Mouse (Mus musculus): ENCODE results near the gene Chn2. TPM values are rescaled to one million over a fixed set of nuclear protein-coding genes. Genes with fewer than 3 reads are reported as not detected.

The Chn2 gene
- polyA plus RNA-seq, 1 experiment = not detected

DNA sequence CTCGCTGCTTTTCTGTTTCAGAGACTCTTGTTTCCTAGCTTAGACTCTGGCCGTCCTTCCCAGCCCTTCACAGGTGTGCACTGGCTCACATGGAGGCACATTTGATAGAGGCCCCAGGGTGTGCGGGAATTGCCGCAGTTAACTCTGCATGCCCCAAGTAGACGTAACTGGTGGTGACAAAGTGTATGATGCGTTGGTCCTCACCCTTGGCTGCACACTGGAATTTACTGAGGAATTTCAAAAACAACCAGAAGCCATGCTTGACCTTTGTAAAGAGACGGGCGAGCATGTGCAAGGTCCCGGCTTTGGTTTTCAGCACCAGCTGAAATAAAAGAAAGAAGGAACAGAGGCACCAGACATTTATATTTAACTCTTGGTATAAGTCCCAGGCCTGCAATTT, 189.1 kb downstream of the Chn2 start:
- TF ChIP-seq GATA1 (IDR thresholded peaks at IDR 0.05; ENCODE audit: low read length) = no peak

- no peak for TF ChIP-seq GATA1 (IDR thresholded peaks at IDR 0.05; ENCODE audit: low read length)
Observed at GRCm38 (mm10) chr6:54228874-54229273, 189.5 kb downstream of the Chn2 start.

DNA sequence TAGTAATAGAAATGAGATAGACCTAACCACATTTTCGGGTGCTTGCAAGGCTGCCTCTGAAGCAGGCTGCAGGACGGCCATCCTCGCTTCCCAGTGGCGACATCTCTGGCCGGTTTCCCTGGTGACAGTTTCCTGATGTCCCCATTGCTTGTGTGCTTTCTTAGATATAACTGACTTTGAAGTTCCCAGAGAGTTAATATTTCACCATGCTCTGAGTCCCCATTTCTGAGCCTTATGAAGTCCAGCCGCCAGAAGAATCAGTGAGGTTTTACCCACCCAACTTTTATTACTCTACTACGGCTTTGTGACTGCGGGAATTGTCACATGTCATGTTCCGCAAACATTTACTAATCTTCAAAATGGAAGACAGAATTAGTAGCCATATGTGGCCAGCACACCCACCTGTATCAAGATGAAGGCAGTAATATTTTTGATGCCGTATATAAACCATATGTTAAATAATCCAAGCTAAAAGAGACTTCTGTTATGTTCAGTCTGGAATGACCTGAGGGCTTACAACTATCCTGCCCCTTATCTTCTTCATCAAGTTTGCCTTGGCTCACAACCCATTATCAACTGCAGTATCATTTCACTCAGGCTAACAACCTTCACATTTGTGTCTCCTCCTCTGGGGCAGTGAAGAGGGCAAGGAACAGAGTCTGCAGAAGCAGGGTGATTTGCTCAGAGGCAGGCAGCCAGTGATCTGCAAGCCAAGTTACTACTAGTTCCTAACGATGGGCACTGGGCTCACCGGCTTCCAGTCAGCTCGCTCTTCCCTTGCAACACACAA, 192.6 kb downstream of the Chn2 start:
- TF ChIP-seq GATA1 (IDR thresholded peaks at IDR 0.05; ENCODE audit: low read length) = no peak

- no peak for TF ChIP-seq GATA1 (IDR thresholded peaks at IDR 0.05; ENCODE audit: low read length)
Observed at GRCm38 (mm10) chr6:54236441-54236840, 197.1 kb downstream of the Chn2 start.

DNA sequence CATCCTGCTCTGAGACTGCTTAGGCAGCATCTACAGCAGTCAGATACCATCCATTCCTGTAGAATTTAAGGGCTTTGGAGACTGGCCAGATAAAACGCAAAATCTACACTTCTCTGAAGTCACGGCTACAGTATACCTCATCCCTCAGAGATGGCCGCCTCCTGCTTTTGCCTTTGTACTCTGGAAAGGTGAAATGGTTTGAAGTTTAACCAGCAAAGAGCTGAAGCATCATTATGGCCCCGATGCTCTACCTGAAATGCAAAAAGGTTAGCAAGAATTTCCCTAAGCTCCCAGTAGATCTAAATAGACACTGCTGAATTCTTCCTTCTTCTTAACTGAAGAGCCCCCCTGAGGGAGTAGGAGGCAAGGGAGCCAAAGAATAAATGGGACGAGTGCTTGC, 202.4 kb downstream of the Chn2 start:
- TF ChIP-seq GATA1 (IDR thresholded peaks at IDR 0.05; ENCODE audit: low read length) = no peak

- TF ChIP-seq GATA1 (IDR thresholded peaks at IDR 0.05; ENCODE audit: low read length) = no peak
Observed at GRCm38 (mm10) chr6:54242286-54242685, 202.9 kb downstream of the Chn2 start.

DNA sequence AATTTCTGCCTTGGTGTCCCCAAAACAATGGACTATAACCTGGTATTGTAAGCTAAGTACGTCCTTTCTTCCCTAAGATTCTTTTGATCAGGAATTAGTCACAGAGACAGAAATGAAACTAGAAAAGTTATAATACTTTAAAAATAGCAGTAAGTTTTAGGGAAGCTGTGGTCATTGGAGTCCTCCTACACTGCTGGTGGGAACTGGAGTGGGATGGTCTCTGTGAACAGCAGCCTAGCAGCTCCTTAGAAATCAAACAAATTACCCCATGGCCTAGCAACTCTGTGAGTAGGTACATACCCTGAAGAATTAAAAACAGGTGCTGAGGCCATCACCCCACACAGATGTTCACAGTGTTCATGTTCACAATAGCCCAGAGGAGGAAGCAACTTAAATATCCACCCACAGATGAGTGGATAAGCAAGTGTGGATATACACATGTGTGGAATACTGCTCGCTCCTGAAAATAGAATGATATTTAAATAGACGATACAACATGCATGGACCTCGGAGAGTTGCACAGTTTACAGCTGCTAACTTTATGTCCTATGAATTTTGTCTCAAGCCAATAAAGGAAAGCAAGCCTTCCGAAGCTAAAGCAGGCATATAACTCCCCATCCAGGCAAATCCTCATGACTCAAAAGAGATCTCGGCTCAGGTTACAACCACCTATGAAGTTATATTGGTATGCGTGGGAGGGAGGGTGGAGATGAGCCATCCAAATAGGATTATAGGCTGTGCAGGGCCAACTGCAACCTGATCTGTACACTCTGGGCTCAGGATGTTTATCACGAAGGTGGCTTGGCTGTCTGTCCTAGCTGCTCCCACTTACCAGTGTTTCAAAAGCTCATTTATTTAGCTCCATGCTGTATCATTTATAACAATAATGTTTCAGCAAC, 209.2 kb downstream of the Chn2 start:
- TF ChIP-seq GATA1 (IDR thresholded peaks at IDR 0.05; ENCODE audit: low read length) = no peak

- TF ChIP-seq GATA1 (IDR thresholded peaks at IDR 0.05; ENCODE audit: low read length) = no peak
Observed at GRCm38 (mm10) chr6:54251401-54252191, 212.2 kb downstream of the Chn2 start.

- TF ChIP-seq GATA1 (IDR thresholded peaks at IDR 0.05; ENCODE audit: low read length) = no peak
Observed at GRCm38 (mm10) chr6:54253206-54253605, 213.9 kb downstream of the Chn2 start.

- TF ChIP-seq GATA1 (IDR thresholded peaks at IDR 0.05; ENCODE audit: low read length) = no peak
Observed at GRCm38 (mm10) chr6:54253881-54254280, 214.5 kb downstream of the Chn2 start.

DNA sequence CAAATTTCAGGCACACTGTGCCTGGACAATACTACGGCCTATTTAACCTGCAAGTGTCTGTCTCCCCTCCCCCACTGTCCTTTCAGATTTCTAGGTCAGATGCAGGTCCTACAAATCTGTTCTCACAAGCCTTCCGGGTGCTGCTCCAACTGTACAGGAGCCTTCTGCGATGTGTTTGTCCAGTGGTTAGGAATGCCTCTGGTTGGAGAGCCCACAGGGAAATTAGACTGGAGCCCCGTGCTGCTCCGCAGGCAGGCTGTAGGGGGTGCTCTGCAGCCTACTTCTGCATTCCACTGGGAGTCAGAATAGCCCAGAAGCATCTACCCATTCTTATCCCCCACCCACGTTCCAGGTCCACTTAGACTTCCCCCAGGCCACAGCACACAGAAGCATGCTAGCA, 215.4 kb downstream of the Chn2 start:
- no peak for TF ChIP-seq GATA1 (IDR thresholded peaks at IDR 0.05; ENCODE audit: low read length)

GRCm38 (mm10) chr6:54255321-54255720, 216.0 kb downstream of the Chn2 start:
- TF ChIP-seq GATA1 (IDR thresholded peaks at IDR 0.05; ENCODE audit: low read length) = no peak

DNA sequence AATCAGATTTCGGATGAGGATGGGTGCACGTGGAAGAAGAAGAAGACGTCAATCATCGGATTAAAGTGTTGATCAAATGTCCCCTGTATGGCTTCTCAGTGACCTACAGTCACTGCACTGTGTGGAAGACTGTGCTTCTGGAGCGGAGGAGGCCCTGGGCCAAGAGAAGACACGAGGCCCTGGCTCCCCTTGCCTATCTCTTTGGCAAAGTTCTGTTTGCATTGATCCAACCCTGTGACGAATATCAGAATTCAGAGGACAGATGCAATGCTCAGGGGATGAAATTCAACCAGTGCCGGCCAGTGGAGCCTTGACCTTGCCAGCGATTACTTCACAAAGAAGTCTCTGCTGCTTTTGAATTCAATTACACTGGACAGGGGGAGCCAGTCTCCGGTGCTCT, 217.0 kb downstream of the Chn2 start:
- no peak for TF ChIP-seq GATA1 (IDR thresholded peaks at IDR 0.05; ENCODE audit: low read length)

DNA sequence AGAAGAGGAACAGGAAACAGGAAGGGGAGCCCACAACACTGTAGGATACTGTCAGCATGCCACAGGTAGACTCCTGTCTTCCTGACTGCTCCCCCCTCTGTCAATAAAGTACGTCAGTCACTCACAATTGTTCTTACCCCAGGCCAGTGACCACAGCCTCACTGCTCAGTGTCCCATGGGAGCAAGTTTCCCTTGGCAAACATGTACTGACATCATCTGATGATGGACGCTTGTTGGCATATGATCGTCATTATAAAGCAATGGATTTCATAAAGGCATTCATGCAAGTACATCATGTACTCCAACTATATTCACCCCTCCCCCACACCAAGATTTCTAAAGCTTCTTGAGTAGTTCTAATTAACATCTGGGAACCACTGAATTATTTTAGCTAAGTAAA, 218.2 kb downstream of the Chn2 start:
- TF ChIP-seq GATA1 (IDR thresholded peaks at IDR 0.05; ENCODE audit: low read length) = no peak

DNA sequence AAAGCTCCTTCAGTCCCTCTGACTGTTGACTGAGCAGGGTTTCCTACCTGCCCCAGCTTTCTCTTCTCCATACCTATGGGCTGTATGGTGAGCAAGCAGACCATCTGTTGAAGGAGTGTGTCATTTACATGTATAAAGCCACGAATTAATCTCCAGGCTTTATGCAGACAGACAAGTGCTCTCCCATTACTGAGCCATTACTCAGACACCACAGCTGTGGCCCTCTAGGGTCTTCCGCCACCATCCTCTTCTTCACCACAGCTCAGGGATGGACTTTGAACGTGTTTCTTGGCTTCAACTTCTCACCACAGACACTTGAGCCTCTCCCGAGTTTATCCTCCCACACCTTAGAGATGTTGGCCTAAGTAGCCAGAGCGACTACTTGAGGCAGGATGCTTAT, 219.1 kb downstream of the Chn2 start:
- no peak for TF ChIP-seq GATA1 (IDR thresholded peaks at IDR 0.05; ENCODE audit: low read length)

DNA sequence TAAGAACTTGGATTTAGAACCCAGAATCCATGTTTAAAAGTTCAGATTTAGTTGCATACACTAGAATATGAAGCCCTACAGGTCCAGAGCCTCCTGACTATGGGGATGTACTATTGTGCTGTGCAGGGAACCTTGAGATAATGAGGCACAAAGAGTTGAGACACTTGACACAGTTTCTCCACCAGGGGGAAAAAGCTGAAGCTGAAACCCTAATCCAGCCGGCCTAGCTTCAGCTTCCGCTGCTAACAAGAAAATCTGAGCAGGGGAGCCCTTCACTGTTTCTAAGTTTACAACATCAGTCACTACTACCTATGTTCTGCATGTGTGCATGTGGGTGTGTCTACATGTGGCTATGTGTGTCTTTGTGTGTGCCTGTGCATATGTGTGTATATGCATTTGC, 223.4 kb downstream of the Chn2 start:
- no peak for TF ChIP-seq GATA1 (IDR thresholded peaks at IDR 0.05; ENCODE audit: low read length)
